Mouse (Mus musculus): ENCODE measurements around the gene Lmx1a.
A peak's percentile ranks its signal among the peaks of the same experiment; 100 is the strongest.

The Lmx1a gene

DNA sequence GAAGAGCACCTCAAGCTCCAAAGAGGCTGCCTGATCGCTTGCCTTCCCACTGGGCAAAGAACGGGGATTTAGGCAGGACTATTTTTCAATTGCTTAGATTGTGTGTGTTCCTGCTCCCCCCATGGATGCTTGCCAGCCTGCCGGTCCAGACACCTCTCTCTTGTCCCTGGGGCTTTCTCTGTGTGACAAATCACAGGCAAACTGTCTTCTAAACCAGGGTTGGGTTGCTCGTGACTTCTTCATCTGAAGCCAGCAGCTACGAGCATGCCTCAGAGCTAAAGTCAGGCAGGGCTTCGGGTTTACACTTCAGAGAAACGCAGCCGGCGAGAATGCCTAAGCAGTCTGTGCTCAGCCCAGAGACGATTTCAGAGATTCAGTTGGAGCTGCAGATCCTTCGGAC, 189.3 kb downstream of the Lmx1a start:
- DNase-seq (ENCODE audit: low spot score in 2 of 2), result no peak

DNA sequence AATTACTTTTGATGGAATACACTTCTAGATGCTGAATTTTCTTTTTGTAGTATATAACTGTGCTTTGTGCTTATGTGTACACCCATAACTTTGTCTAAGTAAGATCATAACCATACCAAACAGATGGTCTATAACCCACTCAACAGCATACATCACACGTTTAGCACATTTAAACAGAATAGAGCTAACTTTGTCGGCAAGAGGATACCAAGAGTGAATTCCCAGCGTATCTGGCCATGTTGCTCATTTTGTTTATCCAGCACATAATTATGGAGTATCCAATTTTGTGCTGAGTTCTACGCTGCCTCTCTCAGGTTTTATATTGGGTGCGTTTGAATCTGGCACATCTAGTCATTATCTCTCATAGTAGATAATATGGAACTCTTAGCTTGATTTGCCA, 196.7 kb downstream of the Lmx1a start:
- peak in 1 of 2 experiments; percentile 25 for DNase-seq (ENCODE audit: low spot score in 2 of 2)

GRCm38 (mm10) chr1:167888120-167888519, 199.1 kb downstream of the Lmx1a start:
- no peak for DNase-seq (ENCODE audit: low spot score in 2 of 2)

- no peak for DNase-seq (ENCODE audit: low spot score in 2 of 2)
Measured at GRCm38 (mm10) chr1:167888816-167889215, 199.8 kb downstream of the Lmx1a start.

DNA sequence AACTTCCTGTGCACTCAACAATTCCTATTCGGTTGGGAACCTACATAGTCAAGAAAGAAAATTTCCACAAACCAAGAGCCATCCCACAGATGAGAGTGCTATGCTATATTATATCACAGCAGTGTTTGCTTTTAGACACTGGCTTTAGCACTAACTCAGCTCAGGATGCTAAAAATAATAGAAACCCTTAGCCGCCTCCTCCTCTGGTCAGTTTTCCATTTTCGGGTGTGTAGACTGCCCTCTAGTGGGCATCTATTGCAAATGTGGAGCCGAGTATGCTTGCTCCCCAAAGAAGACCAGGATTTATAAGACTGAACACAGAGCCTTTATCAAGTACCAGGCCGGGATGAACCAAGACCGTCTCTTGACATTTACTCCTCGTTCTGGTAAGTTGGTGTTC, 207.2 kb downstream of the Lmx1a start:
- DNase-seq (ENCODE audit: low spot score in 2 of 2), result peak; percentile 44 to 66
